Mouse (Mus musculus) cerebellum, postnatal 14 days (tissue): Measurements from ENCODE around the gene Tns2.
"Not testable (repeated sequence)": the region's sequence is repeated elsewhere in the genome, so short reads cannot be mapped to it uniquely, and the experiment has no call there.

Experiments
- DNase-seq, 2 experiments: peaks; one replicate each; pipeline ENCODE4 v3.0.0; 2021; ENCODE audit warnings: mixed read lengths in 2 of 2

Tns2 gene

DNA sequence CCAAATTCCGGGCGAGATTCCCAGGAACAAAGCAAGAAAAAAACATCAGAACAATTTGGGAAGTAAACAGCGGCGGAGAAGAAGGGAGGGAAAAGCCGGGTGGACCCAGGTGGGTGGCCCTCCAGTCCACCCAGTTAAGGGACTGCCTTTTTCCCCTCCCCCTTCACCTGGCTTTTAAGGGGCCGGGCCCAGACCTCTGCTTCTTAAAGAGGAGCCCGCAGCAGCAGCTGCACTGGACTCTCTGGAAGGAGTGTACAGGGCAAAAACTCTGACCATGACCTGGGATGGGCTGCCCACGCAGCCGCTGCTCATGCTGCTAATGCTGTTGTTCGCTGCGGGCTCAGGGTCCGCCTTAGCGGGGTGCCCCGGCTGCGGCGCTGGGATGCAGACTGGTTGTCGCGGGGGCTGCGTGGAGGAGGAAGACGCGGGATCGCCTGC, 44.1 kb downstream of the Tns2 start, which contains the start of gene Igfbp6:
TSS of gene Igfbp6 (plus strand) at position 89 of the 438 bp plus-strand sequence.
- DNase-seq: no peak

DNA sequence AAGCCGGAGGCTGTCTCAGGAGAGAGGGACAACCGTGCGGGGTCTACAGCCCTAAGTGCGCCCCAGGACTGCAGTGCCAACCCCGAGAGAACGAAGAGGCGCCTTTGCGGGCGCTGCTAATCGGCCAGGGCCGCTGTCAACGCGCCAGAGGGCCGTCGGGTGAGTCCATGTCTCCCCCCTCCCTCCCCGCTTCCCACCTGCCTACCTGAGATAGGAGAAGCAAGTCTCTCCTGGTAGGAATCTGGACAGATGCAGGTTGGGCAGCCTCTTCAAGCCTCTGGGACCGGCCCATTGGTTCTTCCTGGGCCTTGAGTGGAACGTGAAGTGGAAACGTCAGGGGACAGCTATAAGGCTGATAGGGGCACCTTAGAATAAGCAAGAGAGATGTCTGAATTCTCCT, 44.5 kb downstream of the Tns2 start:
- DNase-seq: no peak

DNA sequence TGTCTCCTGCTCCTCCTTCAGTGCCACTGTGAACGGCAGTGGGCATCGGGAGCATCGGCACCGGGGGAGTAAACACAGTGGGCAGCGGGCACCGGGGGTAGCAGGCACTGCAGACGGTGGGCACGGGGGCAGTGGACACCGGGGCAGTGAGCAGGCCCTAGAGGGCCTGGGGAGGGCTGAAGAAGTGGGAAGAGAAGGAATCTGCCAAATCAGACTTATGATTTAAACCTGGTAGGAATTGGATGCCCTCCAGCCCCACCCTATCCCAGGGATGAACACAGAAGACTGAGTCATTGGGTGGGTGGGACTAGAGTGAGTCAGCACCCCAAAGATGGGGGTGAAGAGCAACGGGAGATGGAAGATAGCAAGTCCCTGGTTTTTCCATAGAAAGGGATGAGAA, 45.1 kb downstream of the Tns2 start:
- no peak for DNase-seq

DNA sequence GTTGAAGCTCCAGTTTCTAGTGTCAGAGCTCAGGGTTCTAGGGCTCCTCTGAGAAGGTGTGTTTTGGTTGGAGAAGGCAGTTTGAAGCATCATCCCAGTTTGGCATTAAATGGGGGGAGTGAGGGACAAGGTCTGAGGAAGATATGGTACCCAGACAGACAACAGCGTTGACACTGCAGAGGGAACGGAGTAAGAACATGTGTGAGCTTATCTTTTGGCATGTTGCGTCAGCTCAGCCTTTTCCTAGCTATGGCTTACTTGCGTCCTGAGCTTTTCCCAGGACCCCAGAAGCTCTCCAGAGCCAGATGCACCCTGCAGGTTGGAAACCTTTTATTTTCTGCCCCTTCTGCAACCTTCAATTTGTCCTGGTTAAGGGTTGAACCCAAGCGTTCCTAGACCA, 45.9 kb downstream of the Tns2 start:
- DNase-seq: no peak

DNA sequence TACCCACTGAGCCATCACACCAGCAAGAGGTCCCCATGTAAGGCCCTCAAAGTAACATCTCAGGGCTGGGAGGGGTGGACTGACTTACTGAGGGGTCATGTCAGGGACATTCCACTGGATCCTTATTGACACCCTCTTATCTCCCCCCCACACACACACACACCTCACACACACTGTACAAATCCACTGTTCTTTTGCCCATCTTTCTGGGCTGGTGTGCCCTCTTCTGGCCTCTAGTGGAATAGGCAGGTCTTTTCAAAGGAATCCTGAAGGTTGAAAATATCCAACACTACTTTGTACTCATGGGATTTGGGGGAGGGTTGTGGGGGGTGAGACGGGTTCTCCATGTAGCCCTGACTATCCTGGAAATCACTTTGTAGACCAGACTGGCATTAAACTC, 46.7 kb downstream of the Tns2 start:
- DNase-seq: peak; percentile 80 to 84

DNA sequence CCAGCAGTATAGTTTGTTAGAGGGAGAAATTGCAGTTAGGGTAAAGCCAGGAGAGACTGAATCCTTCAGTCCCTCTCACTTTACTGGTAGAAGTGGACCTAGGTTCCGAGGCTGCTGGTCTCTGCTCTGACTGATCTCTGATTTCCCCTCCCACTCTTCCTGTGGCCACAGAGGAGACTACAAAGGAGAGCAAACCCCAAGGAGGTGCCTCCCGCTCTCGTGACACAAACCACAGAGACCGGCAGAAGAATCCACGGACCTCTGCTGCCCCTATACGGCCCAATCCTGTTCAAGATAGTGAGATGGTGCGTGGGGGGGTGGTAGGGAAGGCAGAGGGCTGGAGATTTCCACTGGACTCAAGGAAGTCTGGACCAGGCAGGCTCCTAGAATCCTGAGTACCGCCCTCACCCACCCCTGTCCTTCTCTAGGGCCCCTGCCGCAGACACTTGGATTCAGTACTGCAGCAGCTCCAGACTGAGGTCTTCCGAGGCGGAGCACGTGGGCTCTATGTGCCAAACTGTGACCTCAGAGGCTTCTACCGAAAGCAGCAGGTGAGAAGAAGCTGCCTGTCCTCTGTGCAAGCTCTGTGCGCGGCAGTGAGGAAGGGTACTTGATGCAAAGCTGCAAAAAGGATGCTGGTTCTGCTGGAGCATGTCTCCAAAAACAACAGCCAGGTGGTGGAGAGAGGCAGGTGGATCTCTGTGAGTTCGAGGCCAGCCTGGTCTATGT, 47.6 kb downstream of the Tns2 start:
- DNase-seq: no peak

DNA sequence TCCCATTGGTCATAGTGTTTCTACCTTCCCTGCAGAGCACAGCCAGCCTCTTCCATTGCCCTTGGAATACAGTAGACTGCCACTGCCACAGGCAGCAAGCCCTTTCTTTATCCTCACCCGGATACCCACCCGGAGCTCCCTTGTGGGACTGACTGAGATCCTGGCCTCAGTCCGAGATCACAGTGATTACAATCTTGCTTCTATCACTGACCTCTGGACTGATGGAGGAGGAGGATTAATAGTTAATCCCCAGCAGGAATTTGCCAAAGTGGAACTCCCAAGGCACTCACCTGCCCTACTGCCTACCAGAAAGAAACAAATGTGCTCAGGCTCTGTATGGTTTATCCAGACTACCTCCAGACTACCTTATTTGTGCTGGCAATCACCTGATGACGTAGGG, 49.3 kb downstream of the Tns2 start:
- DNase-seq: no peak

DNA sequence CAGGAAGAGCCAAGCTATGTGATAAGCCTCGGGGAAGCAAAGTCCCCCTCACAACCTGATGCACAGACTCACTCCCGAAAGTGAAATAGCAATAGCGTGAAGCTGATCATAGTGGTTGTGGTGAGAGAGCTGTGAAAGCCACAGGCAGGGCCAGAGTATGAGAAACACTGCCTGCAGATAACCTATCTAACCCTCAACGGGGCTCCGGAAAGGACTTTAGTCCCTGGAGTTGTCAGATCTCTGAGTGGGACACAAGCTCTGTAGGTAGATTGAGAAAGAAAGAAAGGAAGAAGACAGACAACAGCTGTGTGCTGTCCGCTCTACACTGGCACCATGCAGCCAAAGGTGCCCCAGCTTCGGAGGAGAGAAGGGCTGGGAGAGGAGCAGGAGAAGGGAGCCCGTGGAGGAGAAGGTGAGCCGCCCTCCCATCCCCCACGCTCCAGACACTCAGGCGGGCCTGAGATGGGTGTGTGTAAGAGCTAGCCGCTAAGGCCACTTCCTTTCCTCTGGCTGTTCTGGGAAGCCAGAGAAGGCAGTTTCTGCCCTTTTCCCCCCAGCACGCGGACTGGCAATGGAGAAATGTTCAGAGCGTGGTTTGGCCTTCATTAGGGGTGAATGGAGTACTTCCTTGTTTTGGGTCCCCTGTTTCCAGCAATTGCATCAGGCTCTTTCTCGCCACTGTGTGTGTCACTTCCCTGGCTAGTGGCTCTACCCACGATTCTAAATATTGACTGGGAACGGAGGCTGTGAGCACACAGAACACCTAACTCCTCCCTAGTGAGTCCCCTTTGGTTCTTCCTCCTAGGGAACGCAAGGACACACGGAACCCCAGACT, 50.3 kb downstream of the Tns2 start, which contains the start of gene Soat2:
TSS of gene Soat2 (plus strand) at position 226 of the 835 bp plus-strand sequence.
- no peak for DNase-seq

DNA sequence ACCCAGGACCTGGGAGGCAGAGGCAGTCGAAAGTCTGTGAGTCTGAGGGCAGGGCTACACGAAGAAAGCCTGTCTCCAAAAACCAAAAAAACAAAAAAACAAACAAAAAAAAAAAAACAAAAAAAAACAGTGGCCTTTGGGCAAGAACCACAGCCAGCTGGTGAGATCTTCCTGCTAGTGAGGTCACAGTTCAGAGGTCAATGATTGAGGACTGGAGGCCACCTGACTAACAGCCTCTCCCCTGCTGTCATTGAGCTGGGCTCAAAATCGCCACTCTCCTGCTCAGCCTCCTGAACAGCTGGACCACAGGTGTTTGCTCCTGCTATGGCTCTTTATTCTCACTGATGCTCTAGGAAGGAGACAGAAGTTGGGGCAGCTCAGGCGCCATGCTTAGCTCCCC, 52.4 kb downstream of the Tns2 start:
- DNase-seq: no peak

DNA sequence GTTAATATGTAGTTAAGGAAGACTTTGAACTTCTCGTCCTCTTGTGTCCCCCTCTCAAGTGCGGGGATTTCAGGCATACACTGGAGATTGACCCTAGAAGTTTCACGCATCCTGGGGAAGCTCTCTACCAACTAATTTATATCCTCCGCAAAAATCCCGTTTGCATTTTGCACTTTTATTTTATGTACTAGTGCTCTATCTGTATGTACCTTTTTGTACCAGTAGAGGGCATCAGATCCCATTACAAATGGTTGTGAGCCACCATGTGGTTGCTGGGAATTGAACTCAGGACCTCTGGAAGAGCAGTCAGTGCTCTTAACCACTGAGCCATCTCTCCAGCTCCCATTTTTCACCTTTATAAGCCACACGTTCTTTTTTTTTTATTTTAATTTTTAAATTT, 54.8 kb downstream of the Tns2 start:
- DNase-seq: not testable (repeated sequence)

DNA sequence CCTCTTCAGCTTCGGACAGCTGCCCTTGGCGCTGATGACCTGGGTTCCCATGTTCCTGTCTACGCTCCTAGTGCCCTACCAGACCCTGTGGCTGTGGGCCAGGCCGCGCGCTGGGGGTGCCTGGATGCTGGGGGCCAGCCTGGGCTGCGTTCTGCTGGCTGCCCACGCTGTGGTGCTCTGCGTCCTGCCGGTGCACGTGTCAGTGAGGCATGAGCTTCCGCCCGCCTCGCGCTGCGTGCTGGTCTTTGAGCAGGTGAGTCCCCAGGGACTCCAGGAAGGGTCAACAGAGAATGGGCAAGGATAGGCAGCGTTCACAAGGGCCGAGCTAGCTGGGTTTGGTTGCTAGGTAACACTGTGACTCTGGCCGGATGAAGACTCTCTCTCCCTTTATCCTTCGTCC, 56.6 kb downstream of the Tns2 start:
- peak in 1 of 2 experiments; percentile 53 for DNase-seq

DNA sequence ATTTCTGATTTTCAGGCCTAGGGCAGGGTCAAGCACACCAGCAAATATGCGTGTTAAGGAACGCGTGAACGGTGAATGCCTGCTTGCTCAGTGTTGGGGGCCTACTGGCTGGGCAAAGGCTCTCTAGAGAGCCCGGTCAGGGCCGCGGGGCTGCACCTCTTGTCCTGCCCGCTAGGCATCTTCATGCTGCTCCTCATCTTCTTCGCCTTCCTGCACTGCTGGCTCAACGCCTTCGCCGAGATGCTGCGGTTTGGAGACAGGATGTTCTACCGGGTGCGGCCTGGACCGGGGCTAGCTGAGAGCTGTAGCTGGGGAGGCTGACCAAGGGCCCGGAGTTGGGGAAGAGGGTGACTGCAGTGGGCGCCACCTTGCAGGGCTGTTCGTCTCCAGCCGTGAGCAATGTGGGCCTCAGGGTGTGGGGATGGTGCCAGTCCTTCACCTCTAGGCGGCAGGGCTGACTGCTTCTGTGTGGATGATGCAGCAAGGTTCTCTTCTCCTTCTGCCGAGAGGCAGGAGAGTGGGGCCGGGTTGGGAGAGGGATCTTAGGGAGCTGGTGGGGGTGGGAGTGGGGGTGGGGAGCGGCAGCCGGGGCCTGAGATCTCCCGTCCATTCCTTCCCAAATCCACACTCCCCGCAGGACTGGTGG, 60.3 kb downstream of the Tns2 start:
- DNase-seq: no peak

DNA sequence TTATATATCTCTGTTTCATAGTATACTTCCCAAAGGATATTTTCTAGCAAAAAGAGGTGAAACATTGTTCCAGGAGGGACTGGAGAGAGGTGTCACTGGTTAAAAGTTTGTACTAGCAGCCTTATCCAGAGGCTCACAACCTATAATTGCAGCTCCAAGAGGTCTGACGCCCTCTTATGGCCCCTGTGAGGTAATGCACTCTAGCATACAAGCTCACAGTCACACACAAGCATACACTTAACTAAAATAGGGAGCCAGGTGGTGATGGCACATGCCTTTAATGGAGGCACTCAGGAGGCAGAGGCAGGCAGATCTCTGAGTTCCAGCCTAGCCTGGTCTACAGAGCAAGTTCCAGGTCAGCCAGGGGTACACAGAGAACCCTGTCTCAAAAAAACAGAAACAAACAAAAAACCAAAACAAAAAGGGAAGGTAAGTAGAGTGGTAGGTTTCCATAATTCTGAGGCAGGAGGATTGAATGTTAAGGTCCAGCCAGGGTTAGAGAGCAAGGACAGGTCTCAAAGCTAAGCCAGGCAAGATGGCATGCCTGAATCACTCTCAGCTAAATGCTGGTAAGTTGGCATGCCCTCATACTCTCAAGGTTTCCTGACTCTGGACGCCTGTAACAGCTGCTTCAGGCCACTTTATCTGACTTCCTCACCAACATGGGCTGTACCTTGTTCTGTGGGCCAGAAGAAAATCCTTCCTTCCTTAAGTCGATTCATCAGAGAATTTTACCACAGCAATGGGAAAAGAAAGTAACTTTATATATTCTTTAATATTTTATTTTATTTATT, 63.9 kb downstream of the Tns2 start:
- DNase-seq: no peak

DNA sequence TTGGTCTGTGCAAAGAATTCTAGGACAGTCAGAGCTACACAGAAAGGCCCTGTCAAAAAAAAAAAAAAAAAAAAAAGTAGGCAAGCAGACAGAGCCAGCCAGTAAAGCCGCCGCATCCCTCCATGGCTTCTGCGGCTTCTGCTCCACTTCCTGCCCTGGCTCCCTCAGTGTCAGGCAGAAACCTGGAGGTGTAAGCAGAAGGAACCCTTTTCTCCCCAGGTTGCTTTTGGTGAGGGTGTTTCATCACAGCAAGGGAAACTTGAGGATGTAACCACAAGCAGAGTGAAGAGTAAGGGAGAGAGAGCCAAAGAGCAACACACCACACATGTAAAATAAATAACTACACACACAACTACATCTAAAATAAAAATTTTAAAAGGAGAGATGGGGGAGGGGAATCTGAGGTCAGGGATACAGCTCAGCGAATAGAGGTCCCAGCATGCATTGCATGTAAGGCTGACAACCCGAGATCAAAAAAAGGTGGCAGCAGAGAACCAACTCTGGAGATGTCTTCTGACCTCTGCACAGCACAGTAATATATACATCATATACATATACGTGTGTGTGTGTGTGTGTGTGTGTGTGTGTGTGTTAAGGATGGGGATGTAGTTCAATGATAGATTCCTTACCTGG, 65.4 kb downstream of the Tns2 start:
- DNase-seq: no peak
